Mouse (Mus musculus): ENCODE results near the gene Spin1.

- TF ChIP-seq EP300 (IDR thresholded peaks at IDR 0.05; ENCODE audit: low read depth) (no peak), CTCF (IDR thresholded peaks at IDR 0.05; ENCODE audit: low read depth) (no peak)
These were observed 7.2 kb upstream of the Spin1 start for GRCm38 (mm10) chr13:51093430-51093829.
